Mouse (Mus musculus) liver, adult 2 months (tissue): Measurements from ENCODE around the gene Lrig1.

ENCODE experiments used
- CTCF ChIP-seq: fragments of 200-500 bp; IDR thresholded peaks from 2 replicates; pipeline ENCODE4 v1.5.1; 2011; ENCODE audit warnings: low read depth, low read length, control low read depth
- POLR2A ChIP-seq: fragments of 200-500 bp; IDR thresholded peaks from 2 replicates; pipeline ENCODE4 v1.6.1; 2011; ENCODE audit warnings: low read length, control low read depth; ENCODE audit not compliant: insufficient read depth; ENCODE audit errors: extremely low read depth

DNA sequence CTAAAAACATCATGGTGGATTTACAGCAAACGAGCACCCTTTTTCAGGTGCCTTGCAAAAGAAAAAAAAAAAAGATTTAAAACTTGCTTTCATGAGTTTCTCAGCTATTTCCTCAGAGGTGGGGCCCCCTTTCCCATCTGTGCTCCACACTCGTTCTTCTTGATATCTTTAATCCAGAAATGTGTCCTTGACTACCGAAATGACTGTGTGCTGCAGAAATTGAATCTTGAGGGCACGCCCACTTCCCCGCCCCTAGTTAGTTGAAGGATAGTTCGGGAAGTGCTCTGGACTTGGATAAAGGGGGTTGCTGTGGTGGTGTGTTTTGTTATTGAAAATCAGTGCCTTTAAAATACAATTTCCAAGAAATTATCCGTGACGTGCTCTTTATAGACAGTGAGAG lies 654 bp upstream of the Lrig1 start:
- no peak for TF ChIP-seq CTCF
- no peak for TF ChIP-seq POLR2A
